In genomic region chr2:117996130-117997083, GRCm38 (mm10) we compare ENCODE assay signal across 13 mouse cellular contexts.
DNase-seq lines count a peak whose midpoint lies in the region; ATAC-seq and TF ChIP-seq lines count a peak whose summit lies in the region.
"Had no signal": no experiment of that assay in that cellular context is flagged by ENCODE, and none has a peak within 500 bp of the region (broad histone marks: within the 10 kb centered on the region; RNA-seq: fewer than 3 reads in every experiment).

No protein-coding gene starts in this region.

- H3K4me3 ChIP-seq in hindbrain, embryonic 11.5 days (ENCODE audit: low read depth, low read length): no peak overlapping the region
- H3K4me3 ChIP-seq in hindbrain, postnatal 0 days (ENCODE audit: low read length): no peak overlapping the region
- H3K4me3 ChIP-seq in C2C12 (ENCODE audit: insufficient read depth, poor library complexity, severe bottlenecking): no peak overlapping the region
- H3K4me3 ChIP-seq in embryonic fibroblast, embryonic 13.5 days (ENCODE audit: insufficient read depth, low read length): no peak overlapping the region
- H3K4me3 ChIP-seq in hindbrain, embryonic 16.5 days (ENCODE audit: low read length): no peak overlapping the region
- H3K4me3 ChIP-seq: heart, adult 2 months; lung, embryonic 15.5 days had no signal

- H3K79me2 ChIP-seq in C2C12 (ENCODE audit: control insufficient read depth, insufficient read depth): no peaks in the 10 kb centered on the region

- DNase-seq in hindbrain, embryonic 11.5 days (ENCODE audit: low spot score): peak; percentile 9
- DNase-seq in hindbrain, postnatal 0 days (ENCODE audit: low spot score): no peak
- no peak for DNase-seq in neural tube, embryonic 10.5 days (ENCODE audit: extremely low spot score, low spot score)
- DNase-seq in frontal cortex, adult 2 months (ENCODE audit: extremely low spot score in 1 of 2, low spot score in 1 of 2): no peak
- DNase-seq: adrenal gland, postnatal 10 days; heart, adult 2 months; kidney, adult 11 months had no signal

- no peaks in the 10 kb centered on the region for H3K4me1 ChIP-seq in hindbrain, embryonic 11.5 days (replicated peaks; ENCODE audit: control insufficient read depth, insufficient read depth, low read length)
- no peaks in the 10 kb centered on the region for H3K4me1 ChIP-seq in hindbrain, postnatal 0 days (ENCODE audit: insufficient read depth, low read length)
- H3K4me1 ChIP-seq in embryonic fibroblast, embryonic 13.5 days (ENCODE audit: control insufficient read depth, insufficient read depth, low read length): peaks cover 8% of the 10 kb centered on the region
- no peaks in the 10 kb centered on the region for H3K4me1 ChIP-seq in hindbrain, embryonic 16.5 days (ENCODE audit: control insufficient read depth, insufficient read depth, low read depth, low read length)
- H3K4me1 ChIP-seq: lung, embryonic 15.5 days had no signal

- H3K9me3 ChIP-seq in hindbrain, embryonic 11.5 days (ENCODE audit: control insufficient read depth, low read length): no peaks in the 10 kb centered on the region
- no peaks in the 10 kb centered on the region for H3K9me3 ChIP-seq in hindbrain, postnatal 0 days (ENCODE audit: low read length)
- no peaks in the 10 kb centered on the region for H3K9me3 ChIP-seq in hindbrain, embryonic 16.5 days (ENCODE audit: control insufficient read depth, low read length)
- H3K9me3 ChIP-seq: lung, embryonic 15.5 days had no signal

- no peak overlapping the region for H3ac ChIP-seq in C2C12 (ENCODE audit: control insufficient read depth, insufficient read length, low read depth)

- no peaks in the 10 kb centered on the region for H3K79me3 ChIP-seq in C2C12 (ENCODE audit: low read depth)

- H3K27me3 ChIP-seq in hindbrain, embryonic 11.5 days (ENCODE audit: control insufficient read depth, insufficient read depth, low read length): no peaks in the 10 kb centered on the region
- H3K27me3 ChIP-seq in hindbrain, postnatal 0 days (ENCODE audit: insufficient read depth, low read length): no peaks in the 10 kb centered on the region
- H3K27me3 ChIP-seq in C2C12 (ENCODE audit: control insufficient read depth, insufficient read depth, insufficient read length): no peaks in the 10 kb centered on the region
- H3K27me3 ChIP-seq in hindbrain, embryonic 16.5 days (replicated peaks; ENCODE audit: control insufficient read depth, insufficient read depth, low read length): no peaks in the 10 kb centered on the region
- H3K27me3 ChIP-seq: lung, embryonic 15.5 days; Patski had no signal

- WGBS in hindbrain, embryonic 11.5 days: 83% methylated on average over 14 of the region's 14 CpGs
- 75% methylated on average over 14 of the region's 14 CpGs for WGBS in hindbrain, postnatal 0 days
- 76% methylated on average over 14 of the region's 14 CpGs for WGBS in hindbrain, embryonic 16.5 days

- no peak overlapping the region for H3K4me2 ChIP-seq in hindbrain, embryonic 11.5 days (replicated peaks; ENCODE audit: low read depth, low read length)
- H3K4me2 ChIP-seq in hindbrain, postnatal 0 days (ENCODE audit: low read depth, low read length): no peak overlapping the region
- H3K4me2 ChIP-seq in hindbrain, embryonic 16.5 days (ENCODE audit: low read length): no peak overlapping the region
- H3K4me2 ChIP-seq: lung, embryonic 15.5 days had no signal

- TF ChIP-seq POLR2A in embryonic fibroblast, embryonic 13.5 days (IDR thresholded peaks at IDR 0.05; ENCODE audit: low read depth, low read length): no peak

- no peak overlapping the region for H3K9ac ChIP-seq in hindbrain, embryonic 11.5 days (ENCODE audit: low read depth, low read length)
- H3K9ac ChIP-seq in hindbrain, postnatal 0 days (replicated peaks; ENCODE audit: low read length): no peak overlapping the region
- no peak overlapping the region for H3K9ac ChIP-seq in hindbrain, embryonic 16.5 days (ENCODE audit: low read depth, low read length)
- H3K9ac ChIP-seq: lung, embryonic 15.5 days had no signal

- TF ChIP-seq CTCF in hindbrain, postnatal 0 days (IDR thresholded peaks at IDR 0.05; ENCODE audit: low read depth): no peak
- no peak for TF ChIP-seq CTCF in C2C12 (IDR thresholded peaks at IDR 0.05; ENCODE audit: control insufficient read depth, insufficient read depth, insufficient read length)
- no peak for TF ChIP-seq CTCF in embryonic fibroblast, embryonic 13.5 days (IDR thresholded peaks at IDR 0.05; ENCODE audit: borderline replicate concordance, insufficient read depth, low read length)

- H3K36me3 ChIP-seq in hindbrain, embryonic 11.5 days (ENCODE audit: control insufficient read depth, insufficient read depth, low read length): no peaks in the 10 kb centered on the region
- H3K36me3 ChIP-seq in hindbrain, postnatal 0 days (ENCODE audit: insufficient read depth, low read length): no peaks in the 10 kb centered on the region
- no peaks in the 10 kb centered on the region for H3K36me3 ChIP-seq in C2C12 (ENCODE audit: control insufficient read depth, insufficient read depth)
- H3K36me3 ChIP-seq in hindbrain, embryonic 16.5 days (ENCODE audit: control insufficient read depth, insufficient read depth, low read length): no peaks in the 10 kb centered on the region
- H3K36me3 ChIP-seq: lung, embryonic 15.5 days had no signal

- H3K27ac ChIP-seq in hindbrain, embryonic 11.5 days (ENCODE audit: low read depth, low read length): no peak overlapping the region
- no peak overlapping the region for H3K27ac ChIP-seq in hindbrain, postnatal 0 days
- H3K27ac ChIP-seq in embryonic fibroblast, embryonic 13.5 days (ENCODE audit: insufficient read depth, low read length): peak overlapping the region; percentile 53; the same call in 1 of the 2 replicates
- no peak overlapping the region for H3K27ac ChIP-seq in hindbrain, embryonic 16.5 days (ENCODE audit: low read depth, low read length)
- H3K27ac ChIP-seq: heart, adult 2 months; lung, embryonic 15.5 days had no signal

- ATAC-seq in hindbrain, embryonic 11.5 days (ENCODE audit: low FRiP score): no peak
- ATAC-seq in hindbrain, postnatal 0 days: no peak
- ATAC-seq in megakaryocyte progenitor cell, adult 5-6 weeks (replicated peaks; ENCODE audit: poor library complexity): peak; percentile 87
- no peak for ATAC-seq in hindbrain, embryonic 16.5 days
- ATAC-seq: Patski had no signal

TF ChIP-seq in C2C12, 6 proteins besides CTCF, POLR2A, EP300 and RAD21:
- no peak for TF ChIP-seq MYOG (IDR thresholded peaks at IDR 0.05; ENCODE audit: control insufficient read depth, extremely low read depth, insufficient read length)
- peak; percentile 79 for TF ChIP-seq MAX (IDR thresholded peaks at IDR 0.05)
